In the genomic region with DNA sequence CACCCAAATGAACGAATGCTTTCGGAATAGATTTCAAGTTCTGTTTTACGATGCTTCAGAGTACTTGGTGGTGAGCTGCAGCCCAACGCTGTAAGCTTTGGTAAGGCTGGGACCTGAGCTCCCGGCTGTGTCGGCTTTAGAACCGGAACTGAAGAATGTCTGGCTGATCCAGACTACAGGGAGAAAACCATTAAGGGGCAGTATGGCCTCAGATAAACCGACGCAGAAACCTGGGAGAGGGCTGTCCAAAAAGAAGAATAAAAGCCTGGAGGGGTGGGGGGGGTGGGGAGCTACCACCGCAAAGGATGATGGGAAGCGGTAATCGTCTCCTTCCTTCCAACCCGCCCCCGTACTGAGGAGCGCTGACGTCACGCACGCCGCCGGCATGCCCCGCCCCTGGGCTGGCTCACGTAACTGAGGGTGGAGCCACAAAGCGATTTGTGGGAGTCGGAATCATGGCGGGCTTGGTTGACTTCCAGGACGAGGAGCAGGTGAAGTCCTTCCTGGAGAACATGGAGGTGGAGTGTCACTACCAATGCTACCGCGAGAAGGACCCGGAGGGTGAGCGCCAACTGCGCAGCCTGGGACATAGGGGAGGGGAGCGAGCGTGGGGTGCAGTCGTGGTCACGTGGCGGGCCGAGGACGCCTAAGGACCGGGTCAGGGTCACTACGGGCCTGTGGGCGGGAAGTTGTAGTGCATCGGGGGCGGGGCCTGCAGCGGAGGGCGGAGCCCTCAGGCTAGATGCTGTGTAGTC, we compare ENCODE assay signal across 8 mouse cellular contexts. TPM values are rescaled to one million over a fixed set of nuclear protein-coding genes. Genes with fewer than 3 reads are reported as not detected.
DNase-seq lines count a peak whose midpoint lies in the region; ATAC-seq lines count a peak whose summit lies in the region.

A gene (plus strand): TSS at position 411 of the 755 bp plus-strand sequence.

- H3K4me3 ChIP-seq in hindbrain, embryonic 11.5 days (ENCODE audit: low read depth, low read length), result peak within 1 kb of the TSS; percentile 60

- 1% methylated on average over 45 of the region's 45 CpGs for WGBS in hindbrain, embryonic 11.5 days

- no peaks in the 10 kb centered on the region for H3K4me1 ChIP-seq in hindbrain, embryonic 11.5 days (replicated peaks; ENCODE audit: control insufficient read depth, insufficient read depth, low read length)

- peak; percentile 99 for DNase-seq in Muller cell, postnatal 12 days (ENCODE audit: inconsistent ontology term)
- DNase-seq in cerebellum, adult 9-11 months, result peak; percentile 98
- peak; percentile 92 to 98 for DNase-seq in frontal cortex, adult 2 months (ENCODE audit: extremely low spot score in 1 of 2, low spot score in 1 of 2)
- peak; percentile 99 for DNase-seq in hindbrain, embryonic 11.5 days (ENCODE audit: low spot score)
- peak; percentile 96 to 97 for DNase-seq in layer of hippocampus, postnatal 14 days (ENCODE audit: low spot score in 2 of 2)
- DNase-seq in lung, postnatal 14 days, result peak; percentile 98
- peak; percentile 94 for DNase-seq in retina, adult 2 months (ENCODE audit: low read depth, low spot score)
- peak; percentile 96 to 98 for DNase-seq in thymus, postnatal 36 days

- H3K4me2 ChIP-seq in hindbrain, embryonic 11.5 days (replicated peaks; ENCODE audit: low read depth, low read length), result peak within 1 kb of the TSS; percentile 42

- ATAC-seq in hindbrain, embryonic 11.5 days (ENCODE audit: low FRiP score), result peak; percentile 96

- no peaks in the 10 kb centered on the region for H3K36me3 ChIP-seq in hindbrain, embryonic 11.5 days (ENCODE audit: control insufficient read depth, insufficient read depth, low read length)

- no peaks in the 10 kb centered on the region for H3K27me3 ChIP-seq in hindbrain, embryonic 11.5 days (ENCODE audit: control insufficient read depth, insufficient read depth, low read length)

- H3K9ac ChIP-seq in hindbrain, embryonic 11.5 days (ENCODE audit: low read depth, low read length), result peak within 1 kb of the TSS; percentile 54

- H3K9me3 ChIP-seq in hindbrain, embryonic 11.5 days (ENCODE audit: control insufficient read depth, low read length), result no peaks in the 10 kb centered on the region

- peak within 1 kb of the TSS; percentile 65 for H3K27ac ChIP-seq in hindbrain, embryonic 11.5 days (ENCODE audit: low read depth, low read length)

RNA-seq across cellular contexts. Expression of the gene that starts here (rescaled TPM):
- polyA plus RNA-seq in frontal cortex, adult 2 months (2012; rRNA removed), result 14.4 and 16.9 TPM in 2 replicates
- polyA plus RNA-seq in hindbrain, embryonic 11.5 days (2014; fragmentation: Nextera tagmentation; extraction: Ambion mirVana), result 42.1 and 53.1 TPM in 2 replicates
- 10 to 100 TPM; 29.7 to 33.4 TPM for total RNA-seq in layer of hippocampus, postnatal 14 days (2021)

Comparison
In these comparisons a context has a peak if more than half of its experiments do, and no peak if none do; other contexts are left out.
1. Peak in every context shown above with its lines: DNase-seq, ATAC-seq, H3K4me3 ChIP-seq and H3K27ac ChIP-seq.